Mouse (Mus musculus): ENCODE measurements around the gene Il20.

Il20 gene

GRCm38 (mm10) chr1:130865541-130866221, 45.6 kb downstream of the Il20 start, which contains the start of gene Fcmr:
TSS of gene Fcmr (plus strand) at chr1:130865669.
- DNase-seq (ENCODE audit: low read depth, low spot score): no peak

GRCm38 (mm10) chr1:130864741-130865140, 46.5 kb downstream of the Il20 start:
- no peak for DNase-seq (ENCODE audit: low read depth, low spot score)

GRCm38 (mm10) chr1:130864238-130864637, 47.0 kb downstream of the Il20 start:
- peak; percentile 46 for DNase-seq (ENCODE audit: low read depth, low spot score)

- no peak for DNase-seq (ENCODE audit: low read depth, low spot score)
These were observed 53.8 kb downstream of the Il20 start for GRCm38 (mm10) chr1:130857456-130857855.

Data from CD4-positive helper T cell, adult 2 months (primary cell).